ENCODE assay signal across 9 mouse cellular contexts in genomic region chr4:55288456-55288855, GRCm38 (mm10).
"Had no signal": no experiment of that assay in that cellular context is flagged by ENCODE, and none has a peak within 500 bp of the region (broad histone marks: within the 10 kb centered on the region; RNA-seq: fewer than 3 reads in every experiment).

No protein-coding gene starts in this region.

- ATAC-seq: midbrain, embryonic 13.5 days; midbrain, embryonic 15.5 days had no signal

- DNase-seq: lung, embryonic 14.5 days; lung, postnatal 10 days; lung, postnatal 4 days; right cerebral cortex, postnatal 14 days; thymus, adult 2 months; thymus, postnatal 14 days; thymus, postnatal 36 days had no signal
